Mouse (Mus musculus) gastrocnemius, postnatal 4 days (tissue): ENCODE measurements around the gene Gm43951. TPM values are rescaled to one million over a fixed set of nuclear protein-coding genes. Genes with fewer than 3 reads are reported as not detected.
"Not testable (repeated sequence)": the region's sequence is repeated elsewhere in the genome, so short reads cannot be mapped to it uniquely, and the experiment has no call there.

Source experiments
- DNase-seq, 2 experiments: peaks; one replicate each; pipeline ENCODE4 v3.0.0; 2021 to 2022; ENCODE audit warnings: low spot score in 2 of 2, mixed read lengths in 2 of 2
- total RNA-seq, 2 experiments: library from RNA; stranded (reverse); gene quantifications; 2 replicates each; pipeline ENCODE4 v1.2.3; 2021

Gm43951 gene
- total RNA-seq, 2 experiments from 2014 or later, result 0.61 to 0.65 TPM

GRCm38 (mm10) chr11:72205256-72205655 lies 1.4 kb downstream of the Gm43951 start:
- no peak for DNase-seq

- no peak for DNase-seq
These were observed 3.2 kb downstream of the Gm43951 start for GRCm38 (mm10) chr11:72203440-72203839.

- no peak for DNase-seq
These were observed 10.1 kb downstream of the Gm43951 start for GRCm38 (mm10) chr11:72196506-72196905.

- DNase-seq, result no peak
These were observed 12.4 kb downstream of the Gm43951 start for GRCm38 (mm10) chr11:72194259-72194658.

GRCm38 (mm10) chr11:72190857-72191256 lies 15.8 kb downstream of the Gm43951 start:
- DNase-seq, result no peak

DNA sequence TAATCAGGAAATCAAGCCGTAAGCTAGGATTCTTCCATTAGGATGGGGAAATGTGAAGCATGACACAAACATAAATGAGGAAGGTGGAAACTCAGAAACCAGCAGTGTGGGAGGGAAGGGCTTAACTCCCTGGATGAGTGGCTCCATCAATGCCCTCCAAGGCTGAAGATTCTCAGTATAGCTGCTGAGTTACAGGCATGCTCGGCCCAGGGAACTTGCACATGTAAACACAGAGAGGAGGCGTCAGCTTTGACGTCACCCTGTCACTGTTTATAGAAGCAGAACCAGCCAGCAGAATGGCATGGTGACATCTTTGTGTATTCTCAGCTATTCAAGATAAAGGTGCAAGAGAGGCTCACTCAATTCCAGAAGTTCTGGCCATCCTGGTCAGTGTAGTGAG lies 22.4 kb downstream of the Gm43951 start:
- DNase-seq, result no peak

DNA sequence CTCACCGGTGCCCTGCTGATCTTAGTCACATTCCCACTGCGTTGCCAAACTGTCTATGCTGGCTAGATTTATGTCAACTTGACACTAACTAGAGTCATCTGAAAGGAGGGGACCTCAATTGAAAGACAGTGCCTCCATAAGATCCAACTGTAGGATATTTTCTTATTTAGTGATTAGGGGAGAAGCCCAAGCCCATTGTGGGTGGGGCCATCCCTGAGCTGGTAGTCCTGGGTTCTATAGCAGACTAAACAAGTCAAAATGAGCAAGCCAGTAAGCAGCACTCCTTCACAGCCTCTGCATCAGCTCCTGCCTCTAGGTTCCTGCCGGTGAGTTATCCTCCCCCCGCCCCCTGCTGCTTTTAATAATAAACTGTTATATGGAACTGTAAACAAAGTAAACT lies 25.5 kb downstream of the Gm43951 start:
- DNase-seq, result no peak

GRCm38 (mm10) chr11:72180556-72180955 lies 26.1 kb downstream of the Gm43951 start:
- no peak for DNase-seq

DNA sequence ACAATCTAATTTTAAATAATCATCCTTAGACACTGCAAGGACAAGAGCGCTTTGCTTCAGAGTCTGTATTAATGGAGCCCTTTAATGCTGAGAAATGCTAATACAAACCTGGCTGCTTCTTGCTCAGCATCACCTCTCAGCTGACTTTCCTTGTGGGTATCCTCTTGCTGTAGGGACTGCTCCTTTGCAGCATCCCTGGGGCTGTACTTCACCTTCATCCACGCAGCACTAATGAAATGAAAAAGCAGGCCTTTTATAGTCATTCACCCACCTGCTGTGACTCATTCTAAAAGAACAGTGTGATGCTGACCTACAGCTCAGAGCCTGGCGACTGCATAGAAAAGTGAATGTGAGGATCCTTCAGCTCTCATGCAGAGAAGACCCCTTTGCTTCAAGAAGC lies 30.1 kb downstream of the Gm43951 start:
- DNase-seq, result no peak

- no peak for DNase-seq
These were observed 30.7 kb downstream of the Gm43951 start for GRCm38 (mm10) chr11:72175966-72176365.

GRCm38 (mm10) chr11:72174721-72175120 lies 31.9 kb downstream of the Gm43951 start:
- no peak for DNase-seq

DNA sequence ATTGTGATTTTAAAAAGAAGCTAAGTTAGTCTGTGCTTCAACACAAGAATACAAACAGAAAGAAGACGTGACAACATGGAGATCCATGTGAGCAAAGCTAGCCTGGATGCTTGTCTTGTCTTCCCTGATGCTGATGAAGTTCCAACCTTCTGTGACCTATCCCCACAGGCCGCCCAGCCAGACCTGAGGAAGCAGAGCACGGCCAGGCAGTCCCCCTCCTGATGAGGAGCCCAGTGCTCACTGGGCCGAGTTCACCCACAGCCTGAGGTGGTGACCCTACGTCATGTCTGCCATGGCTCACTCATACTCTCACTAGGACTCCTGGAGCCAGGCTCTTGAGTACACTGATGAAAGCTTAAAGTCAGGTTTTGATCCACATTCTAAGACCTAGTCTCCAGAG lies 33.1 kb downstream of the Gm43951 start:
- no peak for DNase-seq

- DNase-seq, result not testable (repeated sequence)
These were observed 34.7 kb downstream of the Gm43951 start for GRCm38 (mm10) chr11:72171906-72172305.

GRCm38 (mm10) chr11:72169871-72170270 lies 36.8 kb downstream of the Gm43951 start:
- DNase-seq, result no peak

DNA sequence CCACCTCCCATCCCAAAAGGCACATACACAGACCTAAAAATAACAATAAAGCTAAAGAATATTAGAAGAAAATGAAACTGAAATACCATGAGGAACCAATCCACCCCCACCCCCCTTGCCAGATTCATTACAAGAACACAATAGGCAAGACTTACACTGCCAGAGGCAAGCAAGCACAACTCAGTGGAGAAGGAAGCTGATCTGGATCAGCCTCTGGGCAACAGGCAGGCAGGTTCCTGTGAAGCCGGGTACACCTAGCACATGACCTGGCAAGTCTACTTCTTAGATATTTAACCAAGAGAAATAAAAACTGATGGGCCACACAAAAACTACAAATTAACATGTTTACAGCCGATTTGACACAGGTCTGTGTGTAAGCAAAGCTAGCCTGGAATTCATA lies 43.4 kb downstream of the Gm43951 start:
- DNase-seq, result no peak

- DNase-seq, result no peak
These were observed 50.0 kb downstream of the Gm43951 start for GRCm38 (mm10) chr11:72156624-72157023.

DNA sequence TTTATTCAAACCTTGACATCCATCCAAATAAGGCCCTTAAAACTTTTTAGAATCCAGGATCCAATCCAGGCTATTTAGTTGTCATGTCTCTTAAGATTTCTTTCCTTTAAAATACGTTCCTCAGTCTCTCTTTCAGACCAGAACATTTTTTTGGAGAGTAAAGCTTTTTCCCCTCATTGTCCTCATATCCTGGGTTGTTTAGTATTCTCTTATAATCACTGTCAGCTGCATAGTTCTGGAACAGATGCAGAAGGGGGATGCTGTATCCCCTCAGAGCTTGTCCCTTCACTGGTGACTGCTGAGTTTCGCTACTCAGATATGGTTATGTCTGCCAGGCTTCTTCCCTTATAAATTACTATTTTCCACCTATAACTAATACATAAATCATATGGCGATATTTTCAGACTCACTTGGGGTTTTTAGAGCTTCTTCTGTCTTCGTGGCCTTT lies 50.6 kb downstream of the Gm43951 start:
- no peak for DNase-seq

GRCm38 (mm10) chr11:72155186-72155980 lies 51.3 kb downstream of the Gm43951 start:
- no peak for DNase-seq

Other genes with a start within 250 kb of the Gm43951 start
- gene Aipl1, start 169.3 kb downstream of the Gm43951 start, total RNA-seq, result under 1 TPM; 0.26 to 0.29 TPM
- gene Pimreg, start 164.8 kb downstream of the Gm43951 start, total RNA-seq, result 10 to 100 TPM; 21.3 to 30.0 TPM
- 1 to 10 TPM; 1.4 to 1.5 TPM for gene Pitpnm3, start 71.1 kb downstream of the Gm43951 start, total RNA-seq
- 1 to 10 TPM; 4.7 to 5.9 TPM for gene 4933427D14Rik, start 619 bp upstream of the Gm43951 start, total RNA-seq
- gene Txndc17, start 707 bp upstream of the Gm43951 start, total RNA-seq, result 10 to 100 TPM; 46.8 to 49.6 TPM
- 10 to 100 TPM; 10.8 to 12.0 TPM for gene Med31, start 8.8 kb upstream of the Gm43951 start, total RNA-seq
- under 1 TPM; 0.23 to 0.52 TPM for gene Slc13a5, start 60.4 kb upstream of the Gm43951 start, total RNA-seq
- gene Xaf1, start 94.8 kb upstream of the Gm43951 start, total RNA-seq, result 10 to 100 TPM; 10.0 to 10.8 TPM
- gene Fbxo39, start 107.6 kb upstream of the Gm43951 start, total RNA-seq, result not detected
- 1 to 10 TPM; 1.5 to 2.2 TPM for gene Tekt1, start 155.6 kb upstream of the Gm43951 start, total RNA-seq
- gene Smtnl2, start 204.9 kb upstream of the Gm43951 start, total RNA-seq, result 100 to 1,000 TPM; 160 to 187 TPM
- under 1 TPM; 0.23 to 0.32 TPM for gene Ggt6, start 228.7 kb upstream of the Gm43951 start, total RNA-seq
- gene Mybbp1a, start 234.5 kb upstream of the Gm43951 start, total RNA-seq, result 10 to 100 TPM; 71.8 to 90.1 TPM